Mouse (Mus musculus) embryo, embryonic 10 days (tissue): ENCODE results near the gene Eid2.
A peak's percentile ranks its signal among the peaks of the same experiment; 100 is the strongest.

ENCODE experiments used
- DNase-seq: peaks from one replicate; pipeline ENCODE4 v3.0.0-alpha.2; 2015; ENCODE audit warnings: low spot score

The Eid2 gene

DNA sequence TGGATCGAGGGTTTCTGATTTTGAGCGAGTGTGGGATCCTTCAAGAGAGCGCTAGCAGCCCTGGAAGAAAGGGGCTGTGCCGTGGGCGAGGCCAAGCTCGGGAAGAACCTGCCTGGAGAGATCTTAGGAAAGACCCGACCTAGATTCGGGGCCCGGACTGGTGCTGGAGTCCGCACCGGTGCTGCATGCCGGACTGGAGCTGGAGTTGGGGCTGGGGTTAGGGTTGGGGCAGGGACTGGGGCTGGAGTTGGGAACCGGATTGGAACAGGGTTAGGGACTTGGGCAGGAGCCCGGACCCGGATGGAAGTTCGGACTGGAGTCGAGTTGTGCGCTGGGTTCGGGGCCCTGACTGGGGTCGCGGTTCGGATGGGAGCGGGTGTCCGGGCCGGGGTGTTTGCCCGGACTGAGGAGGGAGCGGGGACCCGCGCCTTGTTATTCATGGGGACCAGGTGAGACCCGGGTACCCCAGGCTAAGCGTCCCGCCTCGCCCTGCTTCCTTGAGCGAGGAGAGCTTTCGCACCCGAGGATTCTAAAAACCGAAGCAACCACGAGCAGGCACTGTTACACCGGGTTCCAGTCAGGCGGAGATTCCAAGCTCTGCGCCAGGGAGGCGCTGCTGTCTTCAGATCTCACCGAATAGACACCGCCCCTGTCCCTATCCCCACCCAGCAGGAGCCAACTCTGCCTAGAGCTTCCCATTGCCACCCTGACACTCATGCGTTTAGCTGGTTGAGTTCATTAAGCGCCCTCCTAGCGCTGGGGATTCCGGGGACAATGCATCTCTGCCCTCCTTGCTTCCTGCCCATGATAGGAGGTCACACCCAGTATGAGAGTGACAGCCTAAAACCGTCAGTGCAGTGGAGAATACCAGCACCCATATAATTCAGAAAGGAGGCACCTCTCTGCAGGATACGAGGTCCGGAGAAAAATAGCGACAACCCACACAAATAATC lies 23.2 kb downstream of the Eid2 start, which contains the start of gene Selenov:
TSS of gene Selenov (minus strand) at position 549 of the 953 bp plus-strand sequence.
- DNase-seq = peak; percentile 78

GRCm38 (mm10) chr7:28294481-28294880 lies 26.8 kb downstream of the Eid2 start:
- DNase-seq = peak; percentile 92

GRCm38 (mm10) chr7:28298837-28299625 lies 31.4 kb downstream of the Eid2 start:
- DNase-seq = peak; percentile 89

DNA sequence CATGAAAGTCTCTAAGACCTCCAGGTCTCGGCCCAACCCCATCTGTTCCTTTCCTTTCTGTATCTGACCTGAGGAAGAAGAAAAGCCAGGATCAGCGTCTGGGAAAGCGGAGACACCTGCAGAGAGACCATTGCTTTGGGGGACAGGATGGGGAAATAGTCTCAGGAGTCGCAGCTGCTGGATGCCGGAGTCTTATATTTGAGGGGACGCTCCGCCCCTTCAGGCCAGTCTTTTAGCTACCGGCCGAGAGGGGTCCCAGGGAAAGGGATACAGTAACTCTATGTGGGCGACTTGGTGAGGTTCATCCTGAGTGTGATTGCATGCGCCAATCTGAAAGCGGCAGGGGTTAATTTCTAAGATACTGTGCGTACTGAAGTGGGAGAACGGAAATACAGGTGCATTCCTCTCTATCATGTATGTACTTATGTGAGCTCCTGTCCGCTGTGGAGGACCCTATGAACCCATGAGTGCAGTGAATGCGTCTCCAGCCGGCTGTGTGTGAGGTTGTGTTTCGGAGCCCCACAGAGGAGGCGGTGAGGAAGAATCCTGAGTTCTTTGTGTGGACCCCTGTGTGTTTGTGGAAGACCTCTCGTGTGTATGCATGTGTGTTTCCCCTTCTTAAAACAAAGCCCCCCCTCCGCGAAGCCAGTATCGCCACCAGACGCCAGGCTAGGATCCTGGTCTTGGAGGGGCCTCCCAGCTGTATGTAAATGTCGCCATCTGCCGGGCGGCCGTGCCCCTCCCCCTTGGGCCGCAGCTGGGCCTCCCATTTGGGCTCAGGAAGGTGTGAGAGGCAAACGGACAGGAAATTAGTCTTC lies 34.1 kb downstream of the Eid2 start, which contains the start of gene Dll3:
TSS of gene Dll3 (minus strand) at position 623 of the 818 bp plus-strand sequence.
- peak; percentile 80 for DNase-seq

DNA sequence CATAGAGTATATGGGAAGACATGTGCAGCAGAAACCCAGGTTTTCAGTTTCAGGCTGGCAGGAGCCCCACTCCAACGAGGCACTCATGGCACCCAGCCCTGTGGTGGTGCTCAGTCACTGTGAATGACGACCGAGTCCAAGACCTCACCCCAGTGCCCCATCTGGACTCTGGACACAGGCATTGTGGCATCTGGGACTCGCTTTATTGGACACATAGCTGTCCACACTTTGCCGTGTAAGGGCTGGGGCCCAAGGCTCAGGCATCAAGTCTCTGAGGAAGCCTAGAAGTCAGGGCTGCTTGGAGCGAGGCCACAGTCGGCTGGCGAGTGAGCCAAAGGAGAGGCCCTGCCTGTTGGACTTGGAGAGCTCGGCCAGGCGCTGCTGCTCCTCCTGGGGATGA lies 38.0 kb downstream of the Eid2 start:
- no peak for DNase-seq

GRCm38 (mm10) chr7:28306216-28306615 lies 38.5 kb downstream of the Eid2 start:
- DNase-seq = no peak

- peak; percentile 45 for DNase-seq
Observed at GRCm38 (mm10) chr7:28309737-28310136, 42.1 kb downstream of the Eid2 start.

- no peak for DNase-seq
Observed at GRCm38 (mm10) chr7:28311151-28311925, 43.7 kb downstream of the Eid2 start.

DNA sequence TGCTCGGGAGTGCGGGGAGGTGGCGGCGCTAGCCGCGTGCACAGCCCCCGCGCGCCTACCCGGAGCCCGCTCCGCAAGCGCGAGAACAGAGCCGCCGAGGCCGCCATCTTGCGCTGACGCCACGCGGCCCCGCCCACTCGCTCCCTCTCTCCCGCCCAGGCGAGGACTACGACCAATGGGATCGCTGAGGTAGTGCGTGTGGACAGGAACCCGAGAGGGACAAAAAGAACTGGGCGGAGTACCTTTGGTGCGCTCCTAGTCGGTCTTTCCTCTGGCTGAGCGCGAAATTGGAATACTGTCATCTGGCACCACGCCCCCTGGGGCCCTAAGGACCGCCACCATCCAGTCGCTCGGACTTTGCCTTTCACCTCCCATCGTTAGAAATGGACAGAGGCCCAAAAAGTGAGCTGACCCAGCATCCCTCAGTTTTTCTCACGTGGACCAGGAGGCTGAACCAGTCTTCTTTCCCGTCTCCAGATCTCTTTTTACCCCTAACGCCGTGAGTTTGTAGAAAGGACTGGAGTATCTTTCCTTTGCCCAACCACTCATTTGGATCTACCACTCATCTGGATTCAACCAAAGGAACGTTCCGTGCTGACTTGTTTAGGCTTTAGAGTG lies 44.4 kb downstream of the Eid2 start, which contains the start of gene Timm50:
TSS of gene Timm50 (minus strand) at position 147 of the 618 bp plus-strand sequence.
- DNase-seq = peak; percentile 98

- no peak for DNase-seq
Observed at GRCm38 (mm10) chr7:28318036-28318435, 50.4 kb downstream of the Eid2 start.

GRCm38 (mm10) chr7:28318714-28319113 lies 51.0 kb downstream of the Eid2 start:
- DNase-seq = no peak
